Mouse (Mus musculus): ENCODE measurements at regions not wholly inside any gene's neighbourhood (a gene's known extent, or its start where the extent isn't known, plus 50 kb on each side); places are given as distances from the start of the nearest gene placed in this dataset.

DNA sequence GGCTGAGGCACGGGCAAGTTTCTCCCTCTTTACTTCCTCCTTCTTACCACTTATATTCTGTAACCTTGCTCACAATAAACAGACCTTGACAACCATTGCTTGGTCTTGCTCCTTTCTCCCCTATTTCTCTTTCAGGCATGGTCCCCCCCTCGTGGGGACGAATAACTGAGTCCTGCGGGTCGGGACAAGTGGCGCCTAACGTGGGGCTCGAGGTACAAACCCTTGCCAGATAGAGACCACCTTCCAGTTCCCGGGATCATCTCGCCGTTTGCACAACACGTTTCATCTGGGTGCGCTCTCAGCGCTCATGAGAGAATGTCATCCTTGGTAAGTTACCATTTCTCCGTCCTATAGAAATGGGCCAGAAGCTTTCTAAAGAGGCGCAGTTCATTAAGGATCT is 79.6 kb upstream of the Foxn3 start:
- Histone ChIP-seq H3K4me3 (no peak overlapping the region), H3K4me1 (peaks cover 23% of the 10 kb centered on the region), H3K27me3 (replicated peaks; ENCODE audit: low read depth, poor library complexity, severe bottlenecking) (peaks cover 21% of the 10 kb centered on the region), H3K27ac (replicated peaks) (no peak overlapping the region), H3K9me3 (peaks cover 43% of the 10 kb centered on the region), H3K36me3 (replicated peaks) (peaks cover 8% of the 10 kb centered on the region; the same call in 1 of the 2 replicates)
- WGBS: 94% methylated on average over 16 of the region's 16 CpGs
- no peak for DNase-seq (ENCODE audit: low spot score)

DNA sequence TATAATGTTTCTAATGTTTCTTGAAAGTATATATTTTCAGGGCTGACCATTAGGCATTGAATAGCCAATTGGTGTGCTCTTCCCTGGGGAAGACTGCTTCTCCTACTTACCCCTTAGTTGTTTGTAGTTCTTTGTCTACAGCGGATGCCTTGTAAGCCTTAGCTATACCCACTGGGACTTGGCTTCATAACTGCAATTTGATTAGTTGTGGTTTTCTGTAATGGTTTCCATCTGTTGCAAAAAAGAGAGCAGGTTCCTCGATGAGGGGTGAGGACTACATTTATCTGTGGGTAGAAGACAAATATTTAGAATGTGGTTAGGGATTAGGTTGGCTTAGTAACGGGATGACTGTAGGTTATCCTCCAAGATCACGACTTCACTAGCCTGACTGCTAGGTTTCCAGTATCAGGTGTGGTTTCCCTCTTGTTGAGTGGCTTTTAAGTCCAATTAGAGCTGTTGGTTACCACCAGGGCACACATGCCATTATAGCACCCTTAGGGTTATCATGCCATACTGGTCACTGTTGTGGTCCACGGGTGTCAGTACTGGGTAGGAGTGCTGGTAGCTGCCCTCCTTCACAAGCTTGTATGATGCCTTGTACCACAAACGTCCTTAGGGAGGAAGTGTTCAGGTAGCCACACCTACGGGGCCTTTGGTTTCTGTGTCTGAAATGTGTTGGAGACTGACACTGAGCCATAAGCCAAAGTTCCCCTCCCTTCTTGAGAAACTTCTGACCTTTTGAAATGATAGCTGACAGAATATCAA is 78.9 kb upstream of the Foxn3 start:
- Histone ChIP-seq H3K4me3 (no peak overlapping the region), H3K36me3 (replicated peaks) (peaks cover 8% of the 10 kb centered on the region; the same call in 1 of the 2 replicates), H3K9me3 (peaks cover 43% of the 10 kb centered on the region), H3K27ac (replicated peaks) (no peak overlapping the region), H3K27me3 (replicated peaks; ENCODE audit: low read depth, poor library complexity, severe bottlenecking) (peaks cover 21% of the 10 kb centered on the region), H3K4me1 (peaks cover 23% of the 10 kb centered on the region)
- no peak for DNase-seq (ENCODE audit: low spot score)
- WGBS: 75% methylated on average over 7 of the region's 7 CpGs

DNA sequence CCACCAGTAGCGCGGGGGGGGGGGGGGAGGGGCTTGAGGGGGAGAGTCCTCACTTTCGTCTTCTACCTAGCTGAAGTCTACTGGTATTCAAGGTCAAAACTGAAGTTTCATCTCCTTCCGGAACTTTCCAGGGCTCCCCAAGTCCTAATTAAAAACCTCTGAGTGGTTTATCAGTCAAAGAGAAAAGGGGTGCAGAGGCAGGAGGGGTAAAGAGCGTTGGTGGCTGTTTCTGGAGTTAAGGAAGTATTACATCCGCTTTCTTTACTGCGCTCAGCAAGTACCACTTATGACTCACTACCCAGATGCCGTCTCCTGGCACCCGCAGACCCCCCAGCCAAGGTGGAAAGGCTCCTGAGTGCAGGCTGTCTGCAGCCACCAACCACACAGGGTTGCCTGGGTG is 77.9 kb upstream of the Foxn3 start:
- Histone ChIP-seq H3K27ac (replicated peaks) (peak overlapping the region; percentile 66), H3K9me3 (peaks cover 39% of the 10 kb centered on the region), H3K27me3 (replicated peaks; ENCODE audit: low read depth, poor library complexity, severe bottlenecking) (peaks cover 21% of the 10 kb centered on the region), H3K36me3 (replicated peaks) (peaks cover 8% of the 10 kb centered on the region; the same call in 1 of the 2 replicates), H3K4me3 (peak overlapping the region; percentile 44), H3K4me1 (peaks cover 23% of the 10 kb centered on the region)
- WGBS: 36% methylated on average over 8 of the region's 9 CpGs
- DNase-seq (ENCODE audit: low spot score): peak; percentile 32

DNA sequence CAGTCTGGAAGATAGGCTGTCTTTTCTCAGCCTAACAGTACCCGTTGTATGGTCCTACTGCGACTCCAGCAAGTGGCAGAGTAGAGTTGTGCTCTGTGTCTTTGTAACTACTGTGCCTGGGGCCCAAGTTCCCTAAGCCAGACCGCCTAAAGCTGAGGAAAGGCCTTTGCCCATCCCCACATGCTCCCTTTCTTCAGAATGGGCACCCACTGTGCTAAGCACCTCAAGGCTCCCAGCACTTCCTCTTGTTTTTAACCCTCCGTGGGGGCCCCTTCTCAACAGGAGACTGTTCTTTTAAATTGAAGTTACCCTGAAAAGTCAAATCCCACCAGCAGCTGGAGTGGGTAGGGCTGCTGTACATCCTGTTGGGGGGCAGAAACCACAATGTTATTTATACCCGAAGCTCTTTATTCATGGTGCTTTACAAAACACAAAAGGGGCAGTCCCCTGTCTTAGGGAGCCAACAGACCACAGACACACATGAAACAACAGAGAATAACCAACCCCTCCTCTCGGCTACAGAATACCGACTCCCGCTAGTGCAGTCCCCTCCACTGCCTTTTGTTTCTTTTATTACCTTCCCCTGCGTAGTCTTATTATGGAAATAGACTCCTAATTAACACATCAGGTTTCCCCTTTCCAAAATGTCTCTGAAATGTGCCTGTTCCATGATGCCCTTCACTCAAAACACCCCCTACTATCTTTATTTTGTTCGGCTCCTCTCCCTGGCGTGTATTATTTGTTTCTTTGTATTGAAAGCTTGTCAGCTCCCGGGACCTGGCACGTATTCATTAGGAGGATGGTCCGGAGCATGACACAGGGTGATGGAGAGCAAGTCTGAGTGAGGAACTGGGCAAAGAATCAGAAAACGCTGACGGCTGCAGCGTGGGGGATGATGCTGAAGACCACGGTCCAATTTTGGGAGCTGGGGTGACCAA is 77.1 kb upstream of the Foxn3 start:
- peaks cover 23% of the 10 kb centered on the region for H3K4me1 ChIP-seq
- peaks cover 34% of the 10 kb centered on the region for H3K9me3 ChIP-seq
- WGBS: 7% methylated on average over 18 of the region's 18 CpGs
- H3K4me3 ChIP-seq: peak overlapping the region; percentile 44
- peaks cover 21% of the 10 kb centered on the region for H3K27me3 ChIP-seq (replicated peaks; ENCODE audit: low read depth, poor library complexity, severe bottlenecking)
- peak overlapping the region; percentile 66 for H3K27ac ChIP-seq (replicated peaks)
- peaks cover 8% of the 10 kb centered on the region; the same call in 1 of the 2 replicates for H3K36me3 ChIP-seq (replicated peaks)
- DNase-seq (ENCODE audit: low spot score): peak; percentile 16

DNA sequence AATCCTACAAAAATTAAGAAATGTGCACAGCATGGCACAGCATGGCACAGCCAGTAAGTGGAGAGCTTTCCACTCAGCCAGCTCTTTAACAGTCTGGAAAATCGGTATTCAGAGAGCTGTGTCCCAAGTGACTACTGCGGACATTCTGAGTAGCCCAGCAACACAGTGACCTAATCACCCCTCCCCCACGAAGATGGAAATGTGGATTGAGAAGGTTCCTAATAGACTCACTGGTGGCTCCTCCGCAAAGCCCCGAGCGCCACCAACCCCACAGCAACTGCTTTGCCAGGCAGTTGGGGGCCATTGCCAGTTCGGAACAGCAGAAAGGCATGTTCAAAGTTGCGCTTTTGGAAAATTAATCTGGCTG is 76.4 kb upstream of the Foxn3 start:
- Histone ChIP-seq H3K4me3 (peak overlapping the region; percentile 44; the same call in 1 of the 2 replicates), H3K36me3 (replicated peaks) (peaks cover 5% of the 10 kb centered on the region; the same call in 1 of the 2 replicates), H3K4me1 (peaks cover 23% of the 10 kb centered on the region), H3K9me3 (peaks cover 27% of the 10 kb centered on the region), H3K27ac (replicated peaks) (peak overlapping the region; percentile 66; the same call in 1 of the 2 replicates), H3K27me3 (replicated peaks; ENCODE audit: low read depth, poor library complexity, severe bottlenecking) (peaks cover 21% of the 10 kb centered on the region)
- WGBS: 11% methylated on average over 8 of the region's 8 CpGs
- DNase-seq (ENCODE audit: low spot score): peak; percentile 32

DNA sequence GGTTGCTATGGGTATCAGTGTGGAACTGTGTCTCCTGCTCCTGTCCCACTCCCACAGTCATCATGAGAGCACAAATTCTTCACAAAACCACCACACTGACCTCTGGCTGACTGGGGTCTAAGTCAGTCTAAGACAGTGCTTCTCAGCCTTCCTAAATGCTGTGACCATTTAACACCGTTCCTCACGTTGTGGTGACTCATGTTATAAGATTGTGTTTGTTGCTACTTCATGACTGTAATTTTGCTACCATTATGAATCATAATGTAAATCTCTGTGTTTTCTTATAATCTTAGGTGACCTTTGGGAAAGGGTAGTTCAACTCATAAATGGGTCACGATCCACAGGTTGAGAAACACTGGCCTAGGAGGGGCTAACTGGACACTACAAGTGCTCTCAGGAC is 75.7 kb upstream of the Foxn3 start:
- H3K27ac ChIP-seq (replicated peaks): no peak overlapping the region
- no peak for DNase-seq (ENCODE audit: low spot score)
- H3K27me3 ChIP-seq (replicated peaks; ENCODE audit: low read depth, poor library complexity, severe bottlenecking): peaks cover 21% of the 10 kb centered on the region
- H3K36me3 ChIP-seq (replicated peaks): 0 out of 2 replicates have a peak, but pooled peaks cover 2% of the 10 kb centered on the region
- H3K4me1 ChIP-seq: peaks cover 23% of the 10 kb centered on the region
- WGBS: 93% methylated on average over 3 of the region's 3 CpGs
- no peak overlapping the region for H3K4me3 ChIP-seq
- peaks cover 20% of the 10 kb centered on the region for H3K9me3 ChIP-seq

DNA sequence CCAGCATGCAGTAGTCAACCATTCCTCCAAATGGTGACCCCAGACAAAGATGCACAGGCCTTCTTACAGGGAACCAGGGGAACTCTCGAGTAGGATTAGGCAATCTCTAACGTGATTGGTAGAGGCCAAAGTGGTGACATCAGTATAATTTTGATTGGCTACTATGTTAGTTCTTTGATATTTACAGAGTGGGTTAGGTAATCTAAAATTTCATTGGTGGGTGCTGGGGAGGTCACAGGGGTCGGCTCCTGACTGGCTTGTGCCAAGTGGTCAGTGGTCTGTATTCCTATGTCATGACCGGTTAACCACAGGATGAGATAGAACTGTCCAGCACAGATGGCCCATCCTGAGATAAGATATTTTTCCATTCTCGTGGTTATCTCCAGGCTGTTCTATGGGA is 74.6 kb upstream of the Foxn3 start:
- 83% methylated on average over 5 of the region's 5 CpGs for WGBS
- Histone ChIP-seq H3K36me3 (replicated peaks) (no peaks in the 10 kb centered on the region), H3K4me1 (peaks cover 23% of the 10 kb centered on the region), H3K4me3 (no peak overlapping the region), H3K9me3 (peaks cover 9% of the 10 kb centered on the region), H3K27ac (replicated peaks) (no peak overlapping the region), H3K27me3 (replicated peaks; ENCODE audit: low read depth, poor library complexity, severe bottlenecking) (peaks cover 21% of the 10 kb centered on the region)
- no peak for DNase-seq (ENCODE audit: low spot score)

DNA sequence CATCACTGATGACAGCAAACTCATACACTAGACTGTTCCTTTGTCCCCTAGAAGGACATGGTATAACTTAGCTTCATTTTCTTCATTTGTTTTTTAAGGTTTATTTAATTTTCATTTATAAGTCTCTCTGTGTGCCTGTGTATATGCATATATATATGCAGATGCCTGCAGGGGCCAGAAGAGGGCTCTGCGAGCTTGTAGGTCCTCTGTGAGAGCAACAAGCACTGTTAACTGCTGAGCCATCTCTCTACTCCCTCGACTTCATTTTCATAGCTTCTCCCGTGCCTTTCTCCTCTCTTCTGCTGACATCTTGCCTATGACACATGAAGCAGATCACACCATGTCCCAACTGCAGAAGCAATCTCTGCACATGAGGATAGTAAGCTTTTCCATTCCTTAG is 72.9 kb upstream of the Foxn3 start:
- no peak overlapping the region for H3K4me3 ChIP-seq

DNA sequence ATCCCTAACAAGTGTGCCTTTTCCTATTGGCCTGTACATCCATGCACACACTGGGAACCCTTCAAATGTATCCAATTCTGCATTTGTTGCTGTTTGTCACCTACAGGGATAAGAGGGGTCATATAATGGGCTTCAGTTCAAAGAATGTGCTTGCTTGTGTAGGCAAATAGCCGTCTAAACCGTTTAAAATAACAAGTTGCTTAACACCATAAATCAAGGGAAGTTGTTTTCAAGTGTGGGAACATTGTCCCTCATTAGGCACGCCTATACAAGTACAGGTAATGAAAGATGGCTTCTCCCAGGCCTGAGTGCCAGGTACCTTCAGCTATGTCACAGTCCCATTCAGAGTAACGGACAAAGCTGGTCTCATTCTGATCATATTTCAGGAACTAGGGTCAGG is 72.0 kb upstream of the Foxn3 start:
- H3K36me3 ChIP-seq (replicated peaks): no peaks in the 10 kb centered on the region
- no peak overlapping the region for H3K4me3 ChIP-seq
- peaks cover 11% of the 10 kb centered on the region for H3K4me1 ChIP-seq
- H3K27me3 ChIP-seq (replicated peaks; ENCODE audit: low read depth, poor library complexity, severe bottlenecking): peaks cover 20% of the 10 kb centered on the region
- WGBS: 81% methylated on average over 4 of the region's 4 CpGs
- DNase-seq (ENCODE audit: low spot score): no peak
- no peak overlapping the region for H3K27ac ChIP-seq (replicated peaks)
- H3K9me3 ChIP-seq: no peaks in the 10 kb centered on the region

More for the DNA sequence above, 72.9 kb upstream of the Foxn3 start:
- H3K36me3 ChIP-seq (replicated peaks): no peaks in the 10 kb centered on the region
- H3K27me3 ChIP-seq (replicated peaks; ENCODE audit: low read depth, poor library complexity, severe bottlenecking): peaks cover 21% of the 10 kb centered on the region
- peaks cover 20% of the 10 kb centered on the region for H3K4me1 ChIP-seq
- DNase-seq (ENCODE audit: low spot score): no peak
- no peak overlapping the region for H3K27ac ChIP-seq (replicated peaks)
- WGBS: 89% methylated on average over 3 of the region's 3 CpGs
- H3K9me3 ChIP-seq: no peaks in the 10 kb centered on the region

DNA sequence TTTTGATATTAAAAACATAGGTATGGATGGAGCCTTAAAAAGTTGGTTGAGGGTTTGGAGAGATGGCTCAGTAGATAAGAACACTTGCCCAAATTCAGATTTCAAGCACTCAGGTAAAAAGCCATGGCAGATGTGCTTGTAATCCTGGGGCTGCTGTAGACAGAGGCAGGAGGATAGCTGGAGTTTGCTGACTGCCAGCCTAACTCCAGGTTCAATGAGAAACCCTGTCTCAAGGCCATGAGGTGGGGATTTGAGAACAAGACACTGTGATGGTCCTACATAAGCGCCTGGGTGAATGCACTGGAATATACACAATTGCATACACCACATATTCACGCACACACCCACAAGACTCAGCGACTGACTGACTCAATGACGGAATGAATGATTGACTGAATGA is 71.3 kb upstream of the Foxn3 start:
- peaks cover 13% of the 10 kb centered on the region for H3K27me3 ChIP-seq (replicated peaks; ENCODE audit: low read depth, poor library complexity, severe bottlenecking)
- no peak overlapping the region for H3K4me3 ChIP-seq
- no peaks in the 10 kb centered on the region for H3K36me3 ChIP-seq (replicated peaks)
- H3K4me1 ChIP-seq: peaks cover 5% of the 10 kb centered on the region
- no peak overlapping the region for H3K27ac ChIP-seq (replicated peaks)
- 96% methylated on average over 4 of the region's 4 CpGs for WGBS
- no peaks in the 10 kb centered on the region for H3K9me3 ChIP-seq
- no peak for DNase-seq (ENCODE audit: low spot score)

DNA sequence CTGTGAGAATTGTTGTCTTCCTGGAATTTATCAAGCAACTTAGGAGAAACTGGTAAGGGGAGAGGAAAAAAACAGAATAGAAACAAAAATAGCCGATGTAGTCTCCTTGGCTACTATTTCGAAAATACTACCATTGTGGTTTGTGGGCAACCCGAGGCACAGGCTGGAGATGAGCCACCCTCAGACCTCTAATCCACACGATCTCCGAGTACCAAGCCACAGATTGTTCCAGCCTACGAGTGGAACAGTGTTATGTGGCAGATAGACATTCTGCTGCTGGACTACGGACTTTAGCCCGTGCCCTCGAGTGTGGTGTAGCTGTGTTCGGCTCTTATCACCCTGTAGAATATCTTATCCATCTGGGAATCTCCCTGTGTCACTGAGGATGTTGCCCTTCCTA is 70.3 kb upstream of the Foxn3 start:
- Histone ChIP-seq H3K4me1 (peaks cover under 1% of the 10 kb centered on the region), H3K36me3 (replicated peaks) (no peaks in the 10 kb centered on the region), H3K4me3 (no peak overlapping the region), H3K27ac (replicated peaks) (no peak overlapping the region), H3K27me3 (replicated peaks; ENCODE audit: low read depth, poor library complexity, severe bottlenecking) (peaks cover 4% of the 10 kb centered on the region; the same call in 1 of the 2 replicates), H3K9me3 (no peaks in the 10 kb centered on the region)
- DNase-seq (ENCODE audit: low spot score): no peak
- 92% methylated on average over 10 of the region's 10 CpGs for WGBS

DNA sequence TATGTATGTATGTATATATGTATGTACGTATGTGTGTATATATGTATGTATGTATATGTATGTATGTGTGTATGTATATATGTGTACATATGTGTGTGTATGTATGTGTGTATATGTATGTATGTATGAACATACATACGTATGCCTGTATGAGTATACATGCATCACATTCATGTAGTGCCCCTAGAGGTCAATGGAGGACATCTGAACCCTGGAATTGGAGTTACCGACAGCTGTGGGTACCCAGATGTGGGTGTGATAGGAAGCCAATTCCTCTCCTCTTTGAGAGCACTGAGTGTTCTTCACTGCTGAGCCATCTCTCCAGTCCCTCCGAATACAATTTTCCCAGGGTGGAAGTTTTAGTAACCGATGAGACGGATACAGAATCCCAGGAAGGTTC is 69.6 kb upstream of the Foxn3 start:
- no peaks in the 10 kb centered on the region for H3K36me3 ChIP-seq (replicated peaks)
- WGBS: 92% methylated on average over 6 of the region's 6 CpGs
- no peaks in the 10 kb centered on the region for H3K27me3 ChIP-seq (replicated peaks; ENCODE audit: low read depth, poor library complexity, severe bottlenecking)
- H3K4me3 ChIP-seq: no peak overlapping the region
- H3K4me1 ChIP-seq: peaks cover 8% of the 10 kb centered on the region
- no peak for DNase-seq (ENCODE audit: low spot score)
- no peak overlapping the region for H3K27ac ChIP-seq (replicated peaks)
- H3K9me3 ChIP-seq: no peaks in the 10 kb centered on the region

Measured in embryonic facial prominence, embryonic 10.5 days (tissue).